Mouse (Mus musculus) thymus, postnatal 10 days (tissue): ENCODE results near the gene Dlx4.

ENCODE experiments used
- DNase-seq, 2 experiments: peaks; one replicate each; pipeline ENCODE4 v3.0.0; 2021; ENCODE audit warnings: low spot score in 2 of 2

Dlx4 gene

GRCm38 (mm10) chr11:95102161-95102904 lies 43.7 kb downstream of the Dlx4 start:
- no peak for DNase-seq

GRCm38 (mm10) chr11:95101071-95101788 lies 44.8 kb downstream of the Dlx4 start:
- no peak for DNase-seq

GRCm38 (mm10) chr11:95100393-95100792 lies 45.7 kb downstream of the Dlx4 start:
- DNase-seq = no peak

GRCm38 (mm10) chr11:95098346-95099095 lies 47.5 kb downstream of the Dlx4 start:
- DNase-seq = no peak

- no peak for DNase-seq
Observed at GRCm38 (mm10) chr11:95097889-95098288, 48.2 kb downstream of the Dlx4 start.

- DNase-seq = no peak
Observed at GRCm38 (mm10) chr11:95096608-95097373, 49.3 kb downstream of the Dlx4 start.

- DNase-seq = no peak
Observed at GRCm38 (mm10) chr11:95095596-95095995, 50.5 kb downstream of the Dlx4 start.

- no peak for DNase-seq
Observed at GRCm38 (mm10) chr11:95093077-95093476, 53.0 kb downstream of the Dlx4 start.
